Mouse (Mus musculus) neutrophil, adult 5-6 weeks (primary cell): Measurements from ENCODE around the gene Tef. TPM values are rescaled to one million over a fixed set of nuclear protein-coding genes. Genes with fewer than 3 reads are reported as not detected.

Experiments used
- ATAC-seq: fragments of 151-379, 151-347 bp; 2 replicates; pipeline ENCODE4 v1.8.0; 2017; ENCODE audit warnings: mild to moderate bottlenecking, moderate TSS enrichment; ENCODE audit not compliant: insufficient number of reproducible peaks, poor library complexity, low FRiP score, severe bottlenecking; ENCODE audit errors: extremely low read depth
- total RNA-seq: library from RNA; stranded (forward); fragments of 200-1000 nt; gene quantifications from 2 replicates; pipeline ENCODE4 v1.2.3, GENCODE M21; 2017

The Tef gene
- total RNA-seq, 1 experiment from 2014 or later = 29.4 TPM

- ATAC-seq = no peak
Measured at GRCm38 (mm10) chr15:81796228-81796627, 6.0 kb upstream of the Tef start.

- ATAC-seq = no peak
Measured at GRCm38 (mm10) chr15:81797861-81798260, 4.4 kb upstream of the Tef start.

- ATAC-seq = no peak
Measured at GRCm38 (mm10) chr15:81798421-81798820, 3.8 kb upstream of the Tef start.

- ATAC-seq = no peak
Measured at GRCm38 (mm10) chr15:81800391-81800790, 1.8 kb upstream of the Tef start.

- no peak for ATAC-seq
Measured at GRCm38 (mm10) chr15:81802941-81803351, 725 bp downstream of the Tef start.

- ATAC-seq = no peak
Measured at GRCm38 (mm10) chr15:81803425-81803951, 1.3 kb downstream of the Tef start.

GRCm38 (mm10) chr15:81804172-81804571, 2.0 kb downstream of the Tef start:
- ATAC-seq = no peak

GRCm38 (mm10) chr15:81804883-81805282, 2.7 kb downstream of the Tef start:
- ATAC-seq = no peak

GRCm38 (mm10) chr15:81805624-81806023, 3.4 kb downstream of the Tef start:
- no peak for ATAC-seq

GRCm38 (mm10) chr15:81806621-81807404, 4.6 kb downstream of the Tef start:
- ATAC-seq = no peak

GRCm38 (mm10) chr15:81808799-81809198, 6.6 kb downstream of the Tef start:
- ATAC-seq = no peak

GRCm38 (mm10) chr15:81809550-81809949, 7.3 kb downstream of the Tef start:
- ATAC-seq = no peak

- no peak for ATAC-seq
Measured at GRCm38 (mm10) chr15:81810150-81810549, 7.9 kb downstream of the Tef start.

- peak; percentile 93 for ATAC-seq
Measured at GRCm38 (mm10) chr15:81810671-81811598, 8.7 kb downstream of the Tef start.

- no peak for ATAC-seq
Measured at GRCm38 (mm10) chr15:81811599-81811996, 9.4 kb downstream of the Tef start.

- ATAC-seq = no peak
Measured at GRCm38 (mm10) chr15:81812287-81812686, 10.1 kb downstream of the Tef start.

- no peak for ATAC-seq
Measured at GRCm38 (mm10) chr15:81812696-81813631, 10.7 kb downstream of the Tef start.

- no peak for ATAC-seq
Measured at GRCm38 (mm10) chr15:81813986-81814705, 11.9 kb downstream of the Tef start.
